Mouse (Mus musculus) bone marrow macrophage, adult 2 months (primary cell): Measurements from ENCODE around the gene 1500009L16Rik. TPM values are rescaled to one million over a fixed set of nuclear protein-coding genes. Genes with fewer than 3 reads are reported as not detected.
A peak's percentile ranks its signal among the peaks of the same experiment; 100 is the strongest.

Experiments
- H3K27ac ChIP-seq: 2 replicates; pipeline ENCODE4 v1.5.1; 2012; ENCODE audit warnings: low read depth, low read length; ENCODE audit not compliant: insufficient read depth
- H3K4me1 ChIP-seq: 2 replicates; pipeline ENCODE4 v1.6.1; 2012; ENCODE audit warnings: low read length; ENCODE audit not compliant: control insufficient read depth, insufficient read depth
- H3K4me3 ChIP-seq: 2 replicates; pipeline ENCODE4 v1.5.1; 2012; ENCODE audit warnings: mild to moderate bottlenecking, low read length, moderate library complexity; ENCODE audit not compliant: insufficient read depth
- CTCF ChIP-seq: IDR thresholded peaks from 2 replicates; pipeline ENCODE4 v1.5.1; 2012; ENCODE audit warnings: low read depth, mild to moderate bottlenecking, low read length, moderate library complexity
- POLR2A ChIP-seq: IDR thresholded peaks from 2 replicates; pipeline ENCODE4 v1.6.1; 2012; ENCODE audit warnings: mild to moderate bottlenecking, low read depth, low read length, borderline replicate concordance
- polyA plus RNA-seq: library from polyadenylated mRNA; stranded (reverse); fragments of >200 nt; gene quantifications from 2 replicates; pipeline ENCODE4 v1.2.4, GENCODE M21; 2012; ENCODE audit not compliant: missing spikeins, insufficient read depth, insufficient read length

Gene 1500009L16Rik
- polyA plus RNA-seq, 1 experiment: not detected

- H3K4me3 ChIP-seq: no peak overlapping the region
- TF ChIP-seq CTCF (no peak), POLR2A (no peak)
- H3K4me1 ChIP-seq: no peaks in the 10 kb centered on the region
- H3K27ac ChIP-seq: no peak overlapping the region
These were observed 34.8 kb downstream of the 1500009L16Rik start for GRCm38 (mm10) chr10:83757343-83757962.

- no peak for TF ChIP-seq POLR2A
- no peak for TF ChIP-seq CTCF
- Histone ChIP-seq H3K4me3 (no peak overlapping the region), H3K4me1 (no peaks in the 10 kb centered on the region), H3K27ac (no peak overlapping the region)
These were observed 36.1 kb downstream of the 1500009L16Rik start for GRCm38 (mm10) chr10:83758732-83759131.

- Histone ChIP-seq H3K4me1 (no peaks in the 10 kb centered on the region), H3K4me3 (no peak overlapping the region), H3K27ac (no peak overlapping the region)
- TF ChIP-seq CTCF: no peak
- TF ChIP-seq POLR2A: no peak
These were observed 37.9 kb downstream of the 1500009L16Rik start for GRCm38 (mm10) chr10:83760535-83760934.

- no peak for TF ChIP-seq CTCF
- TF ChIP-seq POLR2A: no peak
- Histone ChIP-seq H3K4me3 (no peak overlapping the region), H3K4me1 (no peaks in the 10 kb centered on the region), H3K27ac (no peak overlapping the region)
These were observed 41.2 kb downstream of the 1500009L16Rik start for GRCm38 (mm10) chr10:83763891-83764290.

GRCm38 (mm10) chr10:83766882-83767281, 44.2 kb downstream of the 1500009L16Rik start:
- H3K4me1 ChIP-seq: no peaks in the 10 kb centered on the region
- H3K4me3 ChIP-seq: no peak overlapping the region
- H3K27ac ChIP-seq: no peak overlapping the region
- TF ChIP-seq CTCF: no peak
- no peak for TF ChIP-seq POLR2A

GRCm38 (mm10) chr10:83776272-83776878, 53.7 kb downstream of the 1500009L16Rik start:
- peak; percentile 27; the same call in 1 of the 2 replicates for TF ChIP-seq CTCF
- TF ChIP-seq POLR2A: no peak
- H3K27ac ChIP-seq: no peak overlapping the region
- no peaks in the 10 kb centered on the region for H3K4me1 ChIP-seq
- no peak overlapping the region for H3K4me3 ChIP-seq

- H3K4me1 ChIP-seq: no peaks in the 10 kb centered on the region
- no peak overlapping the region for H3K27ac ChIP-seq
- TF ChIP-seq POLR2A: no peak
- no peak for TF ChIP-seq CTCF
- no peak overlapping the region for H3K4me3 ChIP-seq
These were observed 54.6 kb downstream of the 1500009L16Rik start for GRCm38 (mm10) chr10:83777253-83777652.

GRCm38 (mm10) chr10:83781854-83782253, 59.2 kb downstream of the 1500009L16Rik start:
- Histone ChIP-seq H3K4me3 (no peak overlapping the region), H3K27ac (no peak overlapping the region), H3K4me1 (no peaks in the 10 kb centered on the region)
- no peak for TF ChIP-seq POLR2A
- TF ChIP-seq CTCF: no peak

- Histone ChIP-seq H3K4me1 (no peaks in the 10 kb centered on the region), H3K4me3 (no peak overlapping the region), H3K27ac (no peak overlapping the region)
- TF ChIP-seq CTCF (no peak), POLR2A (no peak)
These were observed 59.9 kb downstream of the 1500009L16Rik start for GRCm38 (mm10) chr10:83782371-83783120.

- no peaks in the 10 kb centered on the region for H3K4me1 ChIP-seq
- H3K4me3 ChIP-seq: no peak overlapping the region
- no peak overlapping the region for H3K27ac ChIP-seq
- TF ChIP-seq POLR2A (no peak), CTCF (peak; percentile 74)
These were observed 62.3 kb downstream of the 1500009L16Rik start for GRCm38 (mm10) chr10:83785003-83785402.
